Mouse (Mus musculus) left cerebral cortex, adult 2 months (tissue): ENCODE data around the gene Pgrmc2. TPM values are rescaled to one million over a fixed set of nuclear protein-coding genes. Genes with fewer than 3 reads are reported as not detected.

Experiments used
- DNase-seq, 2 experiments: peaks; one replicate each; pipeline ENCODE4 v3.0.0; 2021 to 2022; ENCODE audit warnings: low spot score in 2 of 2, mixed read lengths in 1 of 2; ENCODE audit errors: extremely low spot score in 1 of 2
- H3K27ac ChIP-seq: fragments of 200-600 bp; 2 replicates; pipeline ENCODE4 v1.8.1; 2022
- H3K4me3 ChIP-seq: fragments of 200-600 bp; 2 replicates; pipeline ENCODE4 v1.8.1; 2022
- CTCF ChIP-seq: fragments of 200-600 bp; IDR thresholded peaks from 2 replicates; pipeline ENCODE4 v1.8.1; 2022; ENCODE audit warnings: antibody characterized with exemption, mild to moderate bottlenecking, moderate library complexity
- intact Hi-C: fragments of 180-260 bp; cut with DNase I; formaldehyde crosslinking; loops from one replicate; pipeline ENCODE4 v1.15.1; 2025
- total RNA-seq, 2 experiments: library from RNA; stranded (reverse); gene quantifications; 2 replicates each; pipeline ENCODE4 v1.2.3; 2021

The Pgrmc2 gene
- total RNA-seq, 2 experiments from 2014 or later: 58.1 to 58.5 TPM

DNA sequence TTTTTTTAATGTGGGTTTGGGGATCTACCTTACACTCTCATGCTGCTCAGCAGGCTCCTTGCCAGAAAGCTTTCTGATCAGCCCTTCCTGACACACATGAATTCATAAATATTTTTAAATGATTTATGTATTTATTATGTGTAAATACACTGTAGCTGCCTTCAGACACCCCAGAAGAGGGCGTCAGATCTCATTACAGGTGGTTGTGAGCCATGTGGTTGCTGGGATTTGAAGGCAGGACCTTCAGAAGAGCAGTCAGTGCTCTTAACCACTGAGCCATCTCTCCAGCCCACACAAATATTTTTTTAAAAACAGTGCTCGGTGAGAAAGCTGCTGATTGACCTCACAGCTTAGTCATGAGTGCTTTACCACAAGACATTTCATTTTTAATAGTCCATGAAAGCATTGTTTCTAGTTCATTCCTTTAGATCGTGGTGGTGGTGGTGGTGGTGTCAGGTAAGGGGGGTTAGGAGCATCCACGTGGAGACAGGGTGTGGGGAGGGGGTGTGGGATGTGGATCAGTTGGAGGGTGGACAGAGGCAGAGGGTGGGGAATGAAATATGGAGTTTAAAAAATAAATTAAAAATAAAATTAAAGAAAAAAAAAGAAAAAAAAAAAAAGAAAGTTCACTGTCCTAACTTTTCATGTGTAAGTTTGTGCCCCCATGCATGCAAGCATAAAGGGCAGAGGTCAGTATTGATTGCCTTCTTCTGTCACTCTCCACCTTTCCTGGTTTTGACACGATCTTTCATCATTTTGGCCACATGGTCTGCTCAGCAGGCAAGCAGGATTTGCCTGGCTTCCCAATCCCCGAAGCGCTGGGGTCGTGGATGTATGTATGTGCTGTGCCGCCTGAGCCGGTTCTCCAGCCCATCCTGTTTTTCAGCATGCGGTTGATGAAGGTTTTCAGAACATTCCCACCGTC, 51.3 kb downstream of the Pgrmc2 start:
- TF ChIP-seq CTCF: no peak
- no peak for DNase-seq
- no peak overlapping the region for H3K4me3 ChIP-seq
- H3K27ac ChIP-seq: no peak overlapping the region
- intact Hi-C loops: no loop called here

DNA sequence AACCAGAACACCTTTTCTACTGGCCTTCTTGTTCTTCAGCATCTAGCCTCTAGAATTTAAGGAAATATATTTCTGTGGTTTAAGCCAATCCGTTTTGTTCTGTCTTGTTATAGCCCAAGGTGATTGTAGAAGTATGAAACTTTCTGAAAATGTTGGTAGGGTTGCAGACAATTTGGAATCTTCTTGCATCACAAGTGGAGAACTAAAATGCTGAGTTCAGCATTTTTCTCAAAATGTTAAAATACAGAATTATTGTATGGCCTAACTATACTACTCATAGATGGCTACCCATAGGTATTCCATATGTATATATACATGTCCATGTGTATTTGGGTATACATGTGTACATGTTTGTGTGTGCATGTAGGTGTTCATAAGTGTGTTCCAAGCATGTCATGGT, 52.1 kb downstream of the Pgrmc2 start:
- Histone ChIP-seq H3K4me3 (no peak overlapping the region), H3K27ac (no peak overlapping the region)
- intact Hi-C loops: no loop called here
- DNase-seq: no peak
- TF ChIP-seq CTCF: no peak

DNA sequence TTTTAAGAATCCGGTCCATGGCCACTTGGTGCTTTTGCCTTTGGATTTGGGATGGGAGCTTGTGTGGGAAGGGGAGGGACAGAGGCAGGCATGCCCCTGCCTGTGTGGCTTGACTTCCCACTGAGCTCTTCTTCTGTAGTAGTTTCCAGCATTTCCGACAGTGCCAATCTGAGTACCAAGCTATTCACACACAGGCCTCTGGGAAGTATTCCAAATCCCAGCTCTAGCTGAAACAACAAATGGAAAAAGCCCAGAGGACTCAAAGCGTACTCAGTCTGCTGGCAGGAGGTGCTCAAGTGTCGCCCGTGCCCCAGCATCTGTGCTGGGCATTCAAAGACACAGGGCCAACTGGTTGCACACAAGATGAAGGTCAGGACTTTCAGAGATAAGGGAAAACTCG, 60.9 kb downstream of the Pgrmc2 start:
- Histone ChIP-seq H3K27ac (no peak overlapping the region), H3K4me3 (no peak overlapping the region)
- TF ChIP-seq CTCF: no peak; the same call in 1 of the 2 replicates
- intact Hi-C loops: no loop called here
- DNase-seq: peak; percentile 13 to 20

DNA sequence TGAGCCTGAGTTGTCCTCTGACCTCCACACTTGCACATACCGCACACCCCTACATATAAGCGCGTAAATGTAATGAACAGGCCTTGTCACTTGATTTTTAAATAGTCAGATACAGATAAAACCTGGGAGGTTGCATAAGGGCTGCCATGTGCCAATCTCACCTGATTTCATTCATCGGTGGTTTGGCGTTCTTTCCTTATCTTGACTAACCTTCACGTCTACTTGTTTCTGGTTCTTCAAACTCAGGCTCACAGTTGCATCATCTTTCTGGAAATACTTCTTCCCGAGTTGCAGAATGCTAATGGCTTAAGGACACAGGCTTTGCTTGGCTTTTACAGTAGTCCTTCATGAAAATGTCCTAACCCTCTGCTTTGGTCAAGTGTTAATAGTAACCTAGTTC, 62.2 kb downstream of the Pgrmc2 start:
- no peak overlapping the region for H3K27ac ChIP-seq
- no peak for TF ChIP-seq CTCF
- intact Hi-C loops: no loop called here

DNA sequence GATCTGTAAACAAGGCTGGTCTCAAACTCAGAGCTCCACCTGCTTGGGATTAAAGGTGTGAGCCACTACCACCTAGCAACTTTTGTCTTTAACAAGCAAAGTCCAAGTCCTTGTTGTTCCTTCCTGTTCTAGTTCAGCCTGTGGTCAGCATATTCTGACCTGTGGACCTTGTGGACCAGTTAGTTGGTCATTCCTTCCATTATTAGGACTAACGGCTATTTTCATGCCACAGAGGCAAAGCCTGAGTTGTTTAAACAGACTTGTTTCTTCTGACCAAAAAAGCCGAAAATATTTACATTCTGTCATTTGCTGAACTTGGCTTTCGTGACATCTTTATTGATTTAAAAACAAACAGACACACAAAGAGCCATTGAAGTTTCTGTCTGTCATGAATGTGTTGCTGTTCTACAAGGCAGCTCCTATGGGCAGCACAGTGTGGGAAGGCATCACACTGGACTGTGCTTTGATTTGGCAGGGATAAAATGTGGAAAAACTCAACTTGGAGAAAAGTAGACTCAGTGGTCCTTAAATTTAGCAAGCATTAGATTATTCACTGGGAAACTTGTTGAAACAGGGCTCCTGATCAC, 64.7 kb downstream of the Pgrmc2 start:
- intact Hi-C loops: no loop called here
- DNase-seq: no peak
- TF ChIP-seq CTCF: no peak
- H3K27ac ChIP-seq: no peak overlapping the region
- no peak overlapping the region for H3K4me3 ChIP-seq

More for the DNA sequence above, 62.2 kb downstream of the Pgrmc2 start:
- no peak overlapping the region for H3K4me3 ChIP-seq
- DNase-seq: no peak

Other genes with a start within 250 kb of the Pgrmc2 start
- gene Mfsd8, start 236.2 kb downstream of the Pgrmc2 start, total RNA-seq: 10 to 100 TPM; 16.7 to 18.1 TPM
- gene Abhd18, start 236.1 kb downstream of the Pgrmc2 start, total RNA-seq: 10 to 100 TPM; 12.9 to 14.0 TPM
- not detected for gene 1700034I23Rik, start 180.5 kb downstream of the Pgrmc2 start, total RNA-seq
- 10 to 100 TPM; 20.4 to 22.4 TPM for gene Larp1b, start 133.2 kb downstream of the Pgrmc2 start, total RNA-seq